Mouse (Mus musculus) stomach, embryonic 16.5 days (tissue): ENCODE data around the gene Llgl2. TPM values are rescaled to one million over a fixed set of nuclear protein-coding genes. Genes with fewer than 3 reads are reported as not detected.
A peak's percentile ranks its signal among the peaks of the same experiment; 100 is the strongest.

Experiments used
- ATAC-seq: fragments of 200-750 bp; cut with Nextera tagmentation; 2 replicates; pipeline ENCODE4 v1.8.0; 2017; ENCODE audit warnings: moderate number of reproducible peaks, moderate TSS enrichment; ENCODE audit not compliant: insufficient read depth, low FRiP score
- H3K27ac ChIP-seq: fragments of 300-500 bp; sonication (generic); 2 replicates; pipeline ENCODE4 v1.5.1; 2014; ENCODE audit warnings: low read length
- H3K27me3 ChIP-seq: fragments of 300-500 bp; sonication (generic); 2 replicates; pipeline ENCODE4 v1.6.1; 2014; ENCODE audit warnings: low read length, control low read depth, mixed read lengths; ENCODE audit not compliant: control insufficient read depth, insufficient read depth
- H3K36me3 ChIP-seq: fragments of 300-500 bp; sonication (generic); 2 replicates; pipeline ENCODE4 v1.6.1; 2014; ENCODE audit warnings: low read length; ENCODE audit not compliant: control insufficient read depth, insufficient read depth
- H3K4me1 ChIP-seq: fragments of 300-500 bp; sonication (generic); 2 replicates; pipeline ENCODE4 v1.6.1; 2014; ENCODE audit warnings: low read length, control low read depth, mixed read lengths; ENCODE audit not compliant: control insufficient read depth, insufficient read depth
- H3K4me2 ChIP-seq: fragments of 300-500 bp; sonication (generic); 2 replicates; pipeline ENCODE4 v1.6.1; 2014; ENCODE audit warnings: low read depth, low read length, mixed read lengths
- H3K4me3 ChIP-seq: fragments of 300-500 bp; sonication (generic); replicated peaks from 2 replicates; pipeline ENCODE4 v1.5.1; 2014; ENCODE audit warnings: mild to moderate bottlenecking, low read length
- H3K9ac ChIP-seq: fragments of 300-500 bp; sonication (generic); 2 replicates; pipeline ENCODE4 v1.6.1; 2014; ENCODE audit warnings: low read length
- H3K9me3 ChIP-seq: fragments of 300-500 bp; sonication (generic); replicated peaks from 2 replicates; pipeline ENCODE4 v1.6.1; 2016; ENCODE audit warnings: low read length, control low read depth; ENCODE audit not compliant: control insufficient read depth
- WGBS: fragments of 180-500 bp; shearing (Covaris S2); extraction: QIAGEN DNeasy Blood & Tissue Kit; methylation state at CpG from one replicate; pipeline ENCODE4 v1.1.7; 2014; 5-methylcytosine and 5-hydroxymethylcytosine counted together
- polyA plus RNA-seq: library from polyadenylated mRNA; unstranded; fragments of >200 nt; fragmentation: Nextera tagmentation; extraction: Ambion mirVana; gene quantifications from 2 replicates; pipeline ENCODE4 v1.2.1, GENCODE M21; 2015

Gene Llgl2
- polyA plus RNA-seq, 1 experiment from 2014 or later: 65.6 TPM

DNA sequence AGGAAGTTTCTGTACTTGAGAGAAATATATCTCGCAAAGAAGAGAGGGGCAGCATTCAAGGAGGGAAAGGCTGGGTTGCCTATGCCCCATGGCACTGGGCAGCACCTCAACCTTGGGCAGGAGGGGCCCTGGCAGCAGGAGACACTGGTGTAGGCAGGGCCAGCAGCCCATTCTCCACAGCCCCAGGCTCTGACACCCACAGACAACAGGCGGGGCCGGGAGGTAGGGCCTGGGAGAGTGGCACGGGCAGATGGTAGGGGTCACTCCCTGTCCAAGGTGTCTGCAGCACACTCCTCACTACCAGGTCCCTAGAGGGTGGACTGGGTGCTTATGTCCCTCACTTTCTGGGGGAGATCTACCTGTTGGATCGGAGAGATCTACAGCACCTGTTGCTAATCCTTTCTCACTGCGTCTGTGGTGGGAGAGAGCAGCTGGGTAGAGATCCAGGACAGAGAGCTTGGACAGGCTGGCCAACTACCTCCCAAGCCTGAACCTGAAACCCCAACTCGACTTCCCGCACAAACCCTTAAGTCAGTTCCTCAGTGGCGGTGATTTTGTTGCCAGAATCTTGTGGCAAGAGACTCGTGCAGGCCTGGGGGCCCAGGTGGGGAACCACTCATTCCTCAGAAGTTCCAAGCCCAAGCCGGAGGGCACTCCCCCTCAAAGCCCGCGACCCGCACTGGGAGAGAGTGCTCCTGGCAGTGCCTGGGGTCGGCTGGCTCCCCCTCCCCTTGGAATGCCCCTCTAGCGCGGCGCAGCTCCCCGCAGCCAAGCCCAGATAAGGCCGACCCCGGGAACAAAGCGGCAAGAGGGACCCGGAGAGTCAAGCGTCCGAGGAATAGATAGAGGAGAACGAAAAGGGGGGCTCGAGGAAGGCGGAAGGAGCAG is 11.1 kb upstream of the Llgl2 start:
- WGBS: 3% methylated on average over 28 of the region's 28 CpGs
- 0 out of 2 replicates have a peak, but pooled peaks have one; percentile 0 for ATAC-seq
- peaks cover 58% of the 10 kb centered on the region for H3K4me1 ChIP-seq

DNA sequence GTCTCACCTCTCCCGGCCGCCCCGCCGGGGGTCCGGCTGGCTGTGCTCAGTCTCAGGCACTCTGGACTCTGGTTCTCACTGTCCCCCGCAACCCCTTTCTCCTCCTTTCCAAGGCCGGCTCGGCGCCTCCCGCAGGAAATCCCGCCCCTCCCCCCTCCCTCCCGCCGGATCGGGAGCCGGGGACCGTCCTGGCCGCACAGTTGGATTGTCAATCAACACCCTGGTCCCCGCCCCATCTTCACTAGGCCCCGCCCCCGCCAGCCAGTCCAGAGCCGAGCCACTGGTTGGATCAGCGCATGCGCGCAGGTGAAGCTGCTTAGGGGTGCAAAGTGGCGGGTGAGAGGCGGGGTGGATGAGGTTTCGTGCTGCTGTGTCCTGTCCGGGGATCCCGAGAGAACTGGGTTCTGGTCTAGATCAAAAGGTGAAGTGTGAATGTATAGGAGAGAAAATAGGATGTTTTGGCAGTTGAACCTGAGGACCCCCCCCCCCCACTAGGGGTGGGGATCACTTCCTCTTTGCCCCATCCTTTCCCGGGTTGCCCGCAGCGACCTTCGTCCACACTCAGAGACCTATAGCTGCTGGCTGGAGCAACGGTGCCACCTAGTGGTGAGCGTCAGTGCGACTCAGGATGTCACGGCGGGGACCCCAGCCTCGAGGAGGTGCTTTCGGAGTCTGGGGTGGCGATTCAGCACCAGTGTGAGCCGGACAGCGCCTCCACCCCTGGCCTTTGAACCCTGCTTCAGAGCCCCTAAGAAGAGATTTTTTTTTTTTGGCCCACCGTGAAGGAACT is 10.1 kb upstream of the Llgl2 start, which contains the start of gene Caskin2:
Gene Caskin2, minus strand, starts transcription at position 133 of the 790 bp plus-strand sequence.
- peak within 1 kb of the TSS; percentile 92 for H3K4me3 ChIP-seq
- H3K4me1 ChIP-seq: peaks cover 48% of the 10 kb centered on the region
- H3K9me3 ChIP-seq: no peaks in the 10 kb centered on the region
- WGBS: under 1% methylated on average over 43 of the region's 44 CpGs
- peak within 1 kb of the TSS; percentile 78 for H3K27ac ChIP-seq
- H3K27me3 ChIP-seq: no peaks in the 10 kb centered on the region
- peak; percentile 91 for ATAC-seq
- peak within 1 kb of the TSS; percentile 89 for H3K4me2 ChIP-seq
- H3K36me3 ChIP-seq: no peaks in the 10 kb centered on the region
- H3K9ac ChIP-seq: peak within 1 kb of the TSS; percentile 93

More for the DNA sequence above, 11.1 kb upstream of the Llgl2 start:
- no peaks in the 10 kb centered on the region for H3K9me3 ChIP-seq
- H3K36me3 ChIP-seq: no peaks in the 10 kb centered on the region
- peak overlapping the region; percentile 89 for H3K4me2 ChIP-seq
- H3K9ac ChIP-seq: peak overlapping the region; percentile 93
- no peaks in the 10 kb centered on the region for H3K27me3 ChIP-seq
- H3K4me3 ChIP-seq: peak overlapping the region; percentile 92
- H3K27ac ChIP-seq: peak overlapping the region; percentile 78

DNA sequence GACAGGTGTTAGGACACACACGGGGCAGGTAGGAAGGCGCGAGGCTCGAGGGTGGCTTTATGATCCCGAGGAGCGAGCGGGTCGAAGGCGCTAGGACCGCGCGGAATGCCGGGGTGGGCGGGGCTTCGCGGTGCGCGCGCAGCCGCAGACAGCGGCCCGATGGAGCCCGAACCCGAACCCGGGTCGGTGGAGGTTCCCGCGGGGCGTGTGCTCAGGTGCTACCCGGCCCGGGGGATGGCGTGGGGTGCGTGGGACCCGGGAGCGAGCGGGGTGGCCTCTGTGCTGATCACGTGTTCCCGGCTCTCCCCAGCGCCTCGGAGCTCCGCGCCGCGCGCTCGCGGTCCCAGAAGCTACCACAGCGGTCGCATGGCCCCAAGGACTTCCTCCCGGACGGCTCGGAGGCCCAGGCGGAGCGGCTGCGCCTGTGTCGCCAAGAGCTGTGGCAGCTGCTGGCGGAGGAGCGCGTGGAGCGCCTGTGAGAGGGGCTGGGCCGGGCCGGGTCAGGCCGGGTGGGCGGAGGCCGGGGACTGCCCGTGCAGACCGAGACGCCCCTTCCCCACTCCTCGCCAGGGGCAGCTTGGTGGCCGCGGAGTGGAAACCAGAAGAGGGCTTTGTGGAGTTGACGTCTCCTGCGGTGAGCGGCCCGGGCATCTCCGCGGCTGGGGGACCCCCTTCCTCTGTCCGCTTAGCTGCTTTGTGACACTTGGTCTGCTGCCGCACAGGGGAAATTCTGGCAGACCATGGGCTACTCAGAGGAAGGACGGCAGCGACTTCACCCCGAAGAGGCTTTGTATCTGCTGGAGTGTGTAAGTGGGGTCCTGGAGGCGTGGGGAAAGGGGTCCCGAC is 9.0 kb upstream of the Llgl2 start, which contains the start of gene Tsen54:
Gene Tsen54, plus strand, starts transcription at position 120 of the 846 bp plus-strand sequence.
- WGBS: under 1% methylated on average over 84 of the region's 84 CpGs
- H3K4me1 ChIP-seq: peaks cover 37% of the 10 kb centered on the region
- peak; percentile 61 for ATAC-seq
- peak within 1 kb of the TSS; percentile 78 for H3K27ac ChIP-seq
- H3K4me2 ChIP-seq: peak within 1 kb of the TSS; percentile 89
- no peaks in the 10 kb centered on the region for H3K9me3 ChIP-seq
- no peaks in the 10 kb centered on the region for H3K36me3 ChIP-seq
- H3K9ac ChIP-seq: peak within 1 kb of the TSS; percentile 93
- peak within 1 kb of the TSS; percentile 92 for H3K4me3 ChIP-seq
- no peaks in the 10 kb centered on the region for H3K27me3 ChIP-seq

DNA sequence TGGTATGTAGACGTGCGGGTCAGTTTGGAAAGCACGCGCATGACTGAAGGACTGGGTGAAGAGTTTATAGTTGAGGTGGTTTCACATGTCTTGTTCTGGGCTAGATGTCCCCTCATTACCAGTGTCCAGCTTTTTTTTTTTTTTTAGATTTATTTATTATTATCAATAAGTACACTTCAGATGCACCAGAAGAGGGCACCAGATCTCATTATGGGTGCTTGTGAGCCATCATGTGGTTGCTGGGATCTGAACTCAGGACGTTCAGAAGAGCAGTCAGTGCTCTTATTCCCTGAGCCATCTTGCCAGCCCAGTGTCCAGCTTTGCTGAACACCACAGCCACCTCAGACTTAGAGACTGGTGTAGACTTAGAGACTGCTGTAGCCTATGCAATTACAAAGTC is 6.5 kb upstream of the Llgl2 start:
- no peak for ATAC-seq
- H3K9ac ChIP-seq: no peak overlapping the region
- H3K9me3 ChIP-seq: no peaks in the 10 kb centered on the region
- no peak overlapping the region for H3K4me3 ChIP-seq
- H3K27me3 ChIP-seq: no peaks in the 10 kb centered on the region
- H3K4me2 ChIP-seq: no peak overlapping the region
- 88% methylated on average over 5 of the region's 5 CpGs for WGBS
- no peak overlapping the region for H3K27ac ChIP-seq
- H3K4me1 ChIP-seq: peaks cover 13% of the 10 kb centered on the region
- H3K36me3 ChIP-seq: no peaks in the 10 kb centered on the region

DNA sequence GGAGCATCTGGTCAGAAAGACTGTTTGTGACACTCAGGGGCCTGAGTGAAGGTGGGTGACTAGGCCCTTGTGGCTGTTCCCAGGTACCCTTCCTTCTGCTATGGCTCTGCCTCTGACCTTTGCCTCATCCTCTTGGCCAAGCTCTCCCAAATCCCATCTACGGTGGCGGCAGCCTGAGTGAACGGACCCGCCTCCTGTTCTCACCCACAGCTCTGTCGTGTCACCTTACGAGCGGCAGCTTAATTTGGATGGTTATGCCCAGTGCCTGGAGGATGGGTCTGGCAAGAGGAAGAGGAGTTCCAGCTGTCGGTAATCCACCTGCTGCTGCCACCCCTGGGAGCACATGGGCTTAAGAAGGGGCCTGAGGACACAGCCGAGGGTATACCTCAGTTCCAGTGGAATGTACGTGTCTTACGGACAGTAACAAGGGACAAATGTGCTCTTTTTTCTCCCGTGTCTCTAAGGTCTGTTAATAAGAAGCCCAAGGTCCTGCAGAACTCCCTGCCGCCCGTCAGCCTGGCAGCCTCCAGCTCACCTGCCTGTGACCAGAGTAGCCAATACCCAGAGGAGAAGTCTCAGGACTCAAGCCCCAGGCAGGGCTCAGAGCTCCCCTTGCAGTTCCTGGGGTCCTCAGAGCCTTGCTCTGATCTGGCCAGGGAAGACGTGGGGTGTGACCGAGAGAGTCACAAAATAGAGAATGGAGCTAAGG is 3.8 kb upstream of the Llgl2 start:
- peaks cover 7% of the 10 kb centered on the region for H3K27me3 ChIP-seq
- WGBS: 86% methylated on average over 16 of the region's 16 CpGs
- no peak for ATAC-seq
- no peaks in the 10 kb centered on the region for H3K36me3 ChIP-seq
- H3K9ac ChIP-seq: no peak overlapping the region
- H3K4me2 ChIP-seq: no peak overlapping the region
- H3K4me1 ChIP-seq: peaks cover 16% of the 10 kb centered on the region; the same call in 1 of the 2 replicates
- H3K4me3 ChIP-seq: no peak overlapping the region
- no peak overlapping the region for H3K27ac ChIP-seq
- H3K9me3 ChIP-seq: no peaks in the 10 kb centered on the region

DNA sequence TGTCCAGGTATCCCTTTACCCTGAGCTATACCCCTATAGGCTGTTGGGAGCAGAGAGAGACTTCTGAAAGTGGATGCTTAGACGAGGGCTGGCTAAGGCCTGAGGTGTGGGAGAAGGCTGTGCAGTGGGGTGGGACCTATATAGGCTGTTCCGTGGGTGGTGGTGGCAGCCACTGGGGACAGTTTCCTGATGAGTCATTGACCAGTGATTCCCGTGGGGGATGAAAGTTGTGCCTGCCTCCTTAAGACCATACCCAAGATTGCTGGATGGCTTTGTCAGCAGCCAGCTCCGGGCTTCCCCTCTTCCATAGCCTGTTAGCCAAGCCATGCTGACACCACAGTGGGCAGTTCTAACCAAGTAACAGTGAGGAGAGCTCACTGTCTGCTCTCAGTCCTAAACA is 2.8 kb upstream of the Llgl2 start:
- Histone ChIP-seq H3K36me3 (no peaks in the 10 kb centered on the region), H3K9me3 (no peaks in the 10 kb centered on the region), H3K4me2 (no peak overlapping the region), H3K27me3 (peaks cover 7% of the 10 kb centered on the region), H3K9ac (no peak overlapping the region), H3K4me3 (no peak overlapping the region), H3K27ac (no peak overlapping the region), H3K4me1 (peaks cover 11% of the 10 kb centered on the region; the same call in 1 of the 2 replicates)
- WGBS: 71% methylated on average over 4 of the region's 4 CpGs
- no peak for ATAC-seq

DNA sequence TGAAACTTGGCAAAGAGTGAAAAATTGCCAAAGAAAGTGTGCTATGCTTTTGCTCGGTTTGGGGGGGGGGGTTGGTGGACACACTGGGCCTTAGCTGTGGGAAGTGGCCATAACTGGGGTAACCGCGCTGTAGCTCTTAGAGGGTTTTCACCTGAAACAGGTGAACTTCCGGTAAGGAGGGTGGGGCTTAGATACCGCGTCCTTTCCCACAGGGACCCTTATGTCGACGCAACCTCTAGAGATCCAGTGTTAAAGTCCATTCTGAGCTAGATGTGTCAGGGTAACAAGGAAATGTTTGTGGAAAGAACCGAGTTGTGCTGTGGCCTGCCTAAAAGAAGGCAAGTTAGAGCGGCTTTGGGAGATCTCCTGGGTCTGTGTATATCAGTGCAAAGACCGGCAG is 964 bp downstream of the Llgl2 start:
- 16% methylated on average over 11 of the region's 11 CpGs for WGBS
- H3K27me3 ChIP-seq: peaks cover 7% of the 10 kb centered on the region
- peak overlapping the region; percentile 93 for H3K4me2 ChIP-seq
- no peak for ATAC-seq
- peak overlapping the region; percentile 85 for H3K4me3 ChIP-seq
- no peaks in the 10 kb centered on the region for H3K9me3 ChIP-seq
- H3K27ac ChIP-seq: peak overlapping the region; percentile 90
- no peaks in the 10 kb centered on the region for H3K36me3 ChIP-seq
- peaks cover 26% of the 10 kb centered on the region for H3K4me1 ChIP-seq
- peak overlapping the region; percentile 87 for H3K9ac ChIP-seq

DNA sequence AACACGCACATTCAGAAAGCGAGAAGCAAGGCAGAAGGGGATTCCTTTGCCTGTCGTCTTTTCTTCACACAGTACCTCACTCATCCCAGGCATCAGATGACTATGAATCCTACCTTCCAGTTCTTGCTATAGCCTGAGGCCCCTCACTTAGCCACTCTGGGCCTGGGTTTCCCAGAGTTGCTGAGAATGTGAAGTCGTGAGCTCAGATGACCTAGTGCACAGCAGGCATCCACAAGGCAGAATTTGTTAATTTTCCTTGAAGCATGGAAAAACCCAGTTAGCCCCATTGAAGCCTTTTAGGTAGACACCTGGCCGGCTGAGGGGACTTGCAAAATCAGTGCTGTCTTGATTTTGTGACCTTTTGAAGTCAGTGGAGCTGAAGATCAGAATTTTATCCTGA is 2.6 kb downstream of the Llgl2 start:
- Histone ChIP-seq H3K9ac (0 out of 2 replicates have a peak overlapping the region, but pooled peaks have one; percentile 46), H3K27ac (no peak overlapping the region), H3K36me3 (no peaks in the 10 kb centered on the region), H3K9me3 (no peaks in the 10 kb centered on the region), H3K4me1 (peaks cover 38% of the 10 kb centered on the region), H3K4me2 (peak overlapping the region; percentile 93; the same call in 1 of the 2 replicates), H3K27me3 (peaks cover 7% of the 10 kb centered on the region), H3K4me3 (no peak overlapping the region)
- 63% methylated on average over 5 of the region's 5 CpGs for WGBS
- ATAC-seq: no peak
